Mouse (Mus musculus): Measurements from ENCODE around the gene Pnpla2.

Pnpla2 gene

GRCm38 (mm10) chr7:141482531-141483024 lies 27.6 kb downstream of the Pnpla2 start:
- DNase-seq (ENCODE audit: low read depth, low spot score), result no peak

GRCm38 (mm10) chr7:141483114-141483653 lies 28.2 kb downstream of the Pnpla2 start:
- no peak for DNase-seq (ENCODE audit: low read depth, low spot score)

GRCm38 (mm10) chr7:141484186-141485120 lies 29.5 kb downstream of the Pnpla2 start:
- no peak for DNase-seq (ENCODE audit: low read depth, low spot score)

GRCm38 (mm10) chr7:141485186-141485585 lies 30.2 kb downstream of the Pnpla2 start:
- DNase-seq (ENCODE audit: low read depth, low spot score), result no peak

GRCm38 (mm10) chr7:141485606-141486005 lies 30.6 kb downstream of the Pnpla2 start:
- DNase-seq (ENCODE audit: low read depth, low spot score), result no peak

GRCm38 (mm10) chr7:141486239-141486638 lies 31.2 kb downstream of the Pnpla2 start:
- no peak for DNase-seq (ENCODE audit: low read depth, low spot score)

- DNase-seq (ENCODE audit: low read depth, low spot score), result no peak
Observed at GRCm38 (mm10) chr7:141487141-141487540, 32.1 kb downstream of the Pnpla2 start.

- DNase-seq (ENCODE audit: low read depth, low spot score), result no peak
Observed at GRCm38 (mm10) chr7:141491151-141491550, 36.2 kb downstream of the Pnpla2 start.

GRCm38 (mm10) chr7:141492738-141493137 lies 37.7 kb downstream of the Pnpla2 start:
- no peak for DNase-seq (ENCODE audit: low read depth, low spot score)

- DNase-seq (ENCODE audit: low read depth, low spot score), result no peak
Observed at GRCm38 (mm10) chr7:141493729-141494128, 38.7 kb downstream of the Pnpla2 start.

- DNase-seq (ENCODE audit: low read depth, low spot score), result no peak
Observed at GRCm38 (mm10) chr7:141495379-141495778, 40.4 kb downstream of the Pnpla2 start.

GRCm38 (mm10) chr7:141495940-141496339 lies 40.9 kb downstream of the Pnpla2 start:
- no peak for DNase-seq (ENCODE audit: low read depth, low spot score)

GRCm38 (mm10) chr7:141497600-141497999 lies 42.6 kb downstream of the Pnpla2 start:
- DNase-seq (ENCODE audit: low read depth, low spot score), result no peak

- no peak for DNase-seq (ENCODE audit: low read depth, low spot score)
Observed at GRCm38 (mm10) chr7:141501820-141502555, 47.0 kb downstream of the Pnpla2 start.

- DNase-seq (ENCODE audit: low read depth, low spot score), result no peak
Observed at GRCm38 (mm10) chr7:141502556-141502905, 47.5 kb downstream of the Pnpla2 start.

GRCm38 (mm10) chr7:141506278-141506677 lies 51.3 kb downstream of the Pnpla2 start:
- DNase-seq (ENCODE audit: low read depth, low spot score), result no peak

GRCm38 (mm10) chr7:141508160-141508559 lies 53.2 kb downstream of the Pnpla2 start:
- DNase-seq (ENCODE audit: low read depth, low spot score), result no peak

- DNase-seq (ENCODE audit: low read depth, low spot score), result no peak
Observed at GRCm38 (mm10) chr7:141510196-141510595, 55.2 kb downstream of the Pnpla2 start.
